Mouse (Mus musculus): ENCODE results near the gene Gm11555. TPM values are rescaled to one million over a fixed set of nuclear protein-coding genes. Genes with fewer than 3 reads are reported as not detected.
"Not testable (repeated sequence)": the region's sequence is repeated elsewhere in the genome, so short reads cannot be mapped to it uniquely, and the experiment has no call there.

The Gm11555 gene
- total RNA-seq (2014; rRNA removed) = not detected in 2 replicates
- polyA plus RNA-seq (2015; fragmentation: Nextera tagmentation; extraction: Ambion mirVana) = not detected in 2 replicates

GRCm38 (mm10) chr11:99650136-99650535 lies at the start of gene Gm11555:
TSS of gene Gm11555 (minus strand) at chr11:99650236.
- TF ChIP-seq CTCF (IDR thresholded peaks at IDR 0.05; ENCODE audit: low read depth) = no peak
- H3K36me3 ChIP-seq (ENCODE audit: insufficient read depth) = no peaks in the 10 kb centered on the region
- H3K9ac ChIP-seq = no peak within 1 kb of the TSS
- H3K4me2 ChIP-seq (ENCODE audit: low read depth) = no peak within 1 kb of the TSS
- DNase-seq (no peak), ATAC-seq (no peak)
- H3K27me3 ChIP-seq (ENCODE audit: insufficient read depth, low read length) = no peaks in the 10 kb centered on the region
- H3K9me3 ChIP-seq (ENCODE audit: low read length) = no peaks in the 10 kb centered on the region
- H3K4me3 ChIP-seq (ENCODE audit: low read depth, low read length) = no peak within 1 kb of the TSS
- no peak within 1 kb of the TSS for H3K27ac ChIP-seq (ENCODE audit: low read depth, low read length)
- WGBS = 87% methylated on average over 2 of the region's 2 CpGs
- H3K4me1 ChIP-seq (ENCODE audit: insufficient read depth) = no peaks in the 10 kb centered on the region

- no peak within 1 kb of the TSS for H3K9ac ChIP-seq
- 88% methylated on average over 1 of the region's 1 CpGs for WGBS
- ATAC-seq = no peak
- no peak for TF ChIP-seq CTCF (IDR thresholded peaks at IDR 0.05; ENCODE audit: low read depth)
- H3K36me3 ChIP-seq (ENCODE audit: insufficient read depth) = no peaks in the 10 kb centered on the region
- H3K27ac ChIP-seq (ENCODE audit: low read depth, low read length) = no peak within 1 kb of the TSS
- no peak within 1 kb of the TSS for H3K4me3 ChIP-seq (ENCODE audit: low read depth, low read length)
- H3K9me3 ChIP-seq (ENCODE audit: low read length) = no peaks in the 10 kb centered on the region
- DNase-seq = no peak
- H3K4me1 ChIP-seq (ENCODE audit: insufficient read depth) = no peaks in the 10 kb centered on the region
- H3K4me2 ChIP-seq (ENCODE audit: low read depth) = no peak within 1 kb of the TSS
- H3K27me3 ChIP-seq (ENCODE audit: insufficient read depth, low read length) = no peaks in the 10 kb centered on the region
Measured at GRCm38 (mm10) chr11:99690463-99690862, 40.4 kb upstream of the Gm11555 start, which contains the start of gene Gm14190. TSS of gene Gm14190 (minus strand) at chr11:99690740.

GRCm38 (mm10) chr11:99685235-99685634 lies 35.2 kb upstream of the Gm11555 start:
- not testable (repeated sequence) for H3K27me3 ChIP-seq (ENCODE audit: insufficient read depth, low read length); H3K4me2 ChIP-seq (ENCODE audit: low read depth); H3K36me3 ChIP-seq (ENCODE audit: insufficient read depth); H3K9ac ChIP-seq; H3K4me1 ChIP-seq (ENCODE audit: insufficient read depth); H3K27ac ChIP-seq (ENCODE audit: low read depth, low read length); H3K4me3 ChIP-seq (ENCODE audit: low read depth, low read length); ATAC-seq; H3K9me3 ChIP-seq (ENCODE audit: low read length); DNase-seq
- WGBS = 52% methylated on average over 1 of the region's 1 CpGs

GRCm38 (mm10) chr11:99683481-99683880 lies 33.4 kb upstream of the Gm11555 start:
- no peaks in the 10 kb centered on the region for H3K27me3 ChIP-seq (ENCODE audit: insufficient read depth, low read length)
- no peak for DNase-seq
- TF ChIP-seq CTCF (IDR thresholded peaks at IDR 0.05; ENCODE audit: low read depth) = no peak
- 92% methylated on average over 2 of the region's 2 CpGs for WGBS
- no peaks in the 10 kb centered on the region for H3K36me3 ChIP-seq (ENCODE audit: insufficient read depth)
- ATAC-seq = no peak
- H3K4me2 ChIP-seq (ENCODE audit: low read depth) = no peak overlapping the region
- no peak overlapping the region for H3K4me3 ChIP-seq (ENCODE audit: low read depth, low read length)
- no peak overlapping the region for H3K9ac ChIP-seq
- H3K27ac ChIP-seq (ENCODE audit: low read depth, low read length) = no peak overlapping the region
- no peaks in the 10 kb centered on the region for H3K4me1 ChIP-seq (ENCODE audit: insufficient read depth)
- no peaks in the 10 kb centered on the region for H3K9me3 ChIP-seq (ENCODE audit: low read length)

- H3K9me3 ChIP-seq (ENCODE audit: low read length) = no peaks in the 10 kb centered on the region
- TF ChIP-seq CTCF (IDR thresholded peaks at IDR 0.05; ENCODE audit: low read depth) = no peak
- no peaks in the 10 kb centered on the region for H3K27me3 ChIP-seq (ENCODE audit: insufficient read depth, low read length)
- H3K4me1 ChIP-seq (ENCODE audit: insufficient read depth) = no peaks in the 10 kb centered on the region
- H3K4me3 ChIP-seq (ENCODE audit: low read depth, low read length) = no peak within 1 kb of the TSS
- no peak within 1 kb of the TSS for H3K27ac ChIP-seq (ENCODE audit: low read depth, low read length)
- DNase-seq (no peak), ATAC-seq (no peak)
- no peak within 1 kb of the TSS for H3K4me2 ChIP-seq (ENCODE audit: low read depth)
- H3K36me3 ChIP-seq (ENCODE audit: insufficient read depth) = no peaks in the 10 kb centered on the region
- H3K9ac ChIP-seq = no peak within 1 kb of the TSS
Measured at GRCm38 (mm10) chr11:99665860-99666259, 15.8 kb upstream of the Gm11555 start, which contains the start of gene Krtap4-6. TSS of gene Krtap4-6 (minus strand) at chr11:99665960.

GRCm38 (mm10) chr11:99662802-99663201 lies 12.8 kb upstream of the Gm11555 start:
- DNase-seq = no peak

GRCm38 (mm10) chr11:99659256-99659655 lies 9.2 kb upstream of the Gm11555 start:
- H3K36me3 ChIP-seq (ENCODE audit: insufficient read depth) = no peaks in the 10 kb centered on the region
- WGBS = 95% methylated on average over 4 of the region's 4 CpGs
- no peaks in the 10 kb centered on the region for H3K27me3 ChIP-seq (ENCODE audit: insufficient read depth, low read length)
- H3K4me1 ChIP-seq (ENCODE audit: insufficient read depth) = no peaks in the 10 kb centered on the region
- H3K9ac ChIP-seq = no peak overlapping the region
- no peak for TF ChIP-seq CTCF (IDR thresholded peaks at IDR 0.05; ENCODE audit: low read depth)
- H3K27ac ChIP-seq (ENCODE audit: low read depth, low read length) = no peak overlapping the region
- ATAC-seq (no peak), DNase-seq (no peak)
- no peak overlapping the region for H3K4me2 ChIP-seq (ENCODE audit: low read depth)
- no peaks in the 10 kb centered on the region for H3K9me3 ChIP-seq (ENCODE audit: low read length)
- no peak overlapping the region for H3K4me3 ChIP-seq (ENCODE audit: low read depth, low read length)

More at GRCm38 (mm10) chr11:99662802-99663201, 12.8 kb upstream of the Gm11555 start:
- H3K27me3 ChIP-seq (ENCODE audit: insufficient read depth, low read length) = no peaks in the 10 kb centered on the region
- H3K4me2 ChIP-seq (ENCODE audit: low read depth) = no peak overlapping the region
- H3K9me3 ChIP-seq (ENCODE audit: low read length) = no peaks in the 10 kb centered on the region
- no peak for TF ChIP-seq CTCF (IDR thresholded peaks at IDR 0.05; ENCODE audit: low read depth)
- 89% methylated on average over 10 of the region's 10 CpGs for WGBS
- no peak overlapping the region for H3K9ac ChIP-seq
- H3K36me3 ChIP-seq (ENCODE audit: insufficient read depth) = no peaks in the 10 kb centered on the region
- ATAC-seq = no peak
- no peak overlapping the region for H3K4me3 ChIP-seq (ENCODE audit: low read depth, low read length)
- no peak overlapping the region for H3K27ac ChIP-seq (ENCODE audit: low read depth, low read length)
- no peaks in the 10 kb centered on the region for H3K4me1 ChIP-seq (ENCODE audit: insufficient read depth)

GRCm38 (mm10) chr11:99658467-99659010 lies 8.5 kb upstream of the Gm11555 start, which contains the start of gene Gm11563:
TSS of gene Gm11563 (minus strand) at chr11:99658960.
- H3K27me3 ChIP-seq (ENCODE audit: insufficient read depth, low read length); DNase-seq; H3K9me3 ChIP-seq (ENCODE audit: low read length); H3K4me3 ChIP-seq (ENCODE audit: low read depth, low read length); H3K4me1 ChIP-seq (ENCODE audit: insufficient read depth); ATAC-seq; H3K36me3 ChIP-seq (ENCODE audit: insufficient read depth); H3K9ac ChIP-seq; H3K27ac ChIP-seq (ENCODE audit: low read depth, low read length); H3K4me2 ChIP-seq (ENCODE audit: low read depth): not testable (repeated sequence)
- 66% methylated on average over 10 of the region's 10 CpGs for WGBS
